Mouse (Mus musculus): ENCODE measurements at regions not wholly inside any gene's neighbourhood (a gene's known extent, or its start where the extent isn't known, plus 50 kb on each side); places are given as distances from the start of the nearest gene placed in this dataset.

DNA sequence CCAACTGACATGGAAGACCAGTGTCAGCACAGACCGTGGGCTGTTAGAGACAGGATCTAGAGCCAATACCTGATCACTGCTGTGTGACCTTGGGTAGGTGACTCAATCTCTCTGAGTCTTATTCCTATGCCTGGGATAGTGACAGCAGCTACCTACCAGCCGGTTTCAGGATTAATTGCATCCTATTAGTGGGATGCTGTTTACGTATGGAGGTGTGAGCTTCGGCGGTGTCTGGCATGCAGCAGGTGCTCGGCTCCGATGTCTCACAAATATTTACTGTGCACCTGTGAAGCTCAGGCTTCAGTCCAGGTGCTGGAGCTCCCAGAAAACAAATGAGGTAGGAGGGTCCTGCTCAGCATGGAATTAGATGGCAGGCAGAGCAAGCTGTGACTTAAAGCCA lies 118.2 kb downstream of the Kif26a start:
- TF ChIP-seq POLR2A (IDR thresholded peaks at IDR 0.05; ENCODE audit: borderline replicate concordance, extremely low read depth, low read depth, low read length) (no peak), CTCF (IDR thresholded peaks at IDR 0.05; ENCODE audit: insufficient read depth, low read length) (no peak)
